Comparison of ENCODE assay signal across 9 mouse cellular contexts in the genomic region with DNA sequence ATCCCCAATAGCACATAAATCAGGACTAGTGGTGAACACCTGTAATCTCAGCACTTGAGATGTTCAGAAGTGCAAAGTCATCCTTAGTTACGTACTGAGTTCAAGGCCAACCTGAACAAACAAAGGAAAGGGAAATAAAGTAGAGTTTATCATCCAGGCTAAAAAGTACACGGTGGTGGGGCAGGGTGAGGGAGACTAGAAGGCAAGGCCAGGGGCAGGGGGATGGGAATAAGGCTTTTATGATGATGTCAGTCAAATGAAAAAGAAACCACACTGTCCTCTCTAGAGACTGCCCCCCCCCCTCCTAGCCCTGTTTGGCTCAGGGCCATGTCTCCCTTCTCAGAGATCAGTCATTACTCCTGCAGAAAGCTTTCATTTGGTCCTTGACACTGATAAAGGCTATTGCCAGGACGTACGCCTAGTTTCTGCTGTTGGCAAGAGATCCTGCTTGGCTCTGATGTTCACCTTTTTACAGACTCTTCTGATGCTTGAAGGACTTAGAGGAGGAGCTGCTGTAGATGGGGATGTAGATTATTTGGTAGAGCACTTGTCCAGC. TPM values are rescaled to one million over a fixed set of nuclear protein-coding genes. Genes with fewer than 3 reads are reported as not detected.
DNase-seq lines count a peak whose midpoint lies in the region; ATAC-seq and TF ChIP-seq lines count a peak whose summit lies in the region.
"Had no signal": no experiment of that assay in that cellular context is flagged by ENCODE, and none has a peak within 500 bp of the region (broad histone marks: within the 10 kb centered on the region; RNA-seq: fewer than 3 reads in every experiment).

No protein-coding gene starts in this region.

- TF ChIP-seq POLR2A in CH12.LX (IDR thresholded peaks at IDR 0.05; ENCODE audit: low read depth, low read length): no peak

- 61% methylated on average over 4 of the region's 4 CpGs for WGBS in kidney, embryonic 15.5 days

- H3K9ac ChIP-seq in kidney, embryonic 15.5 days: 0 out of 2 replicates have a peak overlapping the region, but pooled peaks have one; percentile 3
- peak overlapping the region; percentile 85; the same call in 1 of the 2 replicates for H3K9ac ChIP-seq in CH12.LX (ENCODE audit: insufficient read depth, low read depth)

- DNase-seq in kidney, adult 18-20 months: no peak
- DNase-seq in 3T3-L1 (ENCODE audit: low read depth, low spot score) (peak; percentile 25), CH12.LX (ENCODE audit: extremely low read depth) (peak; percentile 31)
- DNase-seq in induced T-regulatory cell, adult 2 months (ENCODE audit: low read depth): peak; percentile 65
- no peak for DNase-seq in frontal cortex, adult 2 months (ENCODE audit: extremely low spot score in 1 of 2, low spot score in 1 of 2)
- DNase-seq in cerebellum, postnatal 36 days: no peak
- DNase-seq: kidney, adult 11 months had no signal

- H3K9me3 ChIP-seq in kidney, embryonic 15.5 days (replicated peaks): no peaks in the 10 kb centered on the region
- H3K9me3 ChIP-seq in CH12.LX (replicated peaks; ENCODE audit: low read length): peaks cover 5% of the 10 kb centered on the region
- H3K9me3 ChIP-seq: limb, embryonic 13.5 days had no signal

- ATAC-seq in kidney, embryonic 15.5 days (replicated peaks; ENCODE audit: low FRiP score): no peak

- no peak overlapping the region for H3K4me3 ChIP-seq in kidney, embryonic 15.5 days (replicated peaks)
- H3K4me3 ChIP-seq in CH12.LX (replicated peaks in 1 of 3; ENCODE audit: low read depth in 2 of 3, low read length in 2 of 3, poor library complexity in 1 of 3): no peak overlapping the region

- no peak for TF ChIP-seq EP300 in CH12.LX (IDR thresholded peaks at IDR 0.05; ENCODE audit: low read length)

- no peak for TF ChIP-seq CTCF in CH12.LX (conservative IDR thresholded peaks at IDR 0.05 in 1 of 2, IDR thresholded peaks at IDR 0.05 in 1 of 2; ENCODE audit: low read depth in 2 of 2, low read length in 2 of 2)

- TF ChIP-seq RAD21 in CH12.LX (IDR thresholded peaks at IDR 0.05; ENCODE audit: low read depth, low read length): no peak

- dilution Hi-C loops in CH12.LX (cut with MboI; ENCODE audit: extremely low pct_ligation_motif_present, extremely low pct_unique_long_range_greater_than_20kb, low sequenced_read_pairs): no loop called here

- no peaks in the 10 kb centered on the region for H3K27me3 ChIP-seq in kidney, embryonic 15.5 days
- no peaks in the 10 kb centered on the region for H3K27me3 ChIP-seq in CH12.LX (replicated peaks)
- H3K27me3 ChIP-seq: limb, embryonic 13.5 days had no signal

- H3K4me2 ChIP-seq in kidney, embryonic 15.5 days: peak overlapping the region; percentile 88; the same call in 1 of the 2 replicates
- H3K4me2 ChIP-seq in CH12.LX (ENCODE audit: insufficient read depth, low read depth, poor library complexity, severe bottlenecking): peak overlapping the region; percentile 83; the same call in 1 of the 2 replicates

- no peaks in the 10 kb centered on the region for H3K36me3 ChIP-seq in kidney, embryonic 15.5 days
- peaks cover 0 to 1% of the 10 kb centered on the region in 2 experiments for H3K36me3 ChIP-seq in CH12.LX (replicated peaks in 1 of 2; ENCODE audit: control insufficient read depth in 1 of 2, insufficient read depth in 1 of 2, low read length in 1 of 2)
- H3K36me3 ChIP-seq: limb, embryonic 13.5 days had no signal

- peaks cover 9% of the 10 kb centered on the region for H3K79me2 ChIP-seq in CH12.LX (replicated peaks; ENCODE audit: control insufficient read depth, extremely low read depth, insufficient read depth, poor library complexity, severe bottlenecking)

- in situ Hi-C loops in CH12.LX (cut with MboI; ENCODE audit: low pct_ligation_motif_present, low pct_unique_long_range_greater_than_20kb, low sequenced_read_pairs): no loop called here

- H3K4me1 ChIP-seq in kidney, embryonic 15.5 days: peaks cover 34% of the 10 kb centered on the region
- H3K4me1 ChIP-seq in CH12.LX (ENCODE audit: control insufficient read depth in 1 of 2, insufficient read depth in 2 of 2): peaks cover 10 to 43% of the 10 kb centered on the region in 2 experiments

- no peak overlapping the region for H3K27ac ChIP-seq in kidney, embryonic 15.5 days
- peak overlapping the region; percentile 42 for H3K27ac ChIP-seq in CH12.LX (ENCODE audit: insufficient read depth, low read depth)

TF ChIP-seq in CH12.LX, 34 proteins besides CTCF, POLR2A, EP300 and RAD21:
- TF ChIP-seq MAX (IDR thresholded peaks at IDR 0.05; ENCODE audit: low read length) (no peak), HCFC1 (IDR thresholded peaks at IDR 0.05; ENCODE audit: low read depth, low read length) (no peak), SMC3 (IDR thresholded peaks at IDR 0.05; ENCODE audit: low read depth, low read length) (no peak), NELFE (IDR thresholded peaks at IDR 0.05; ENCODE audit: low read depth, low read length) (no peak), USF2 (conservative IDR thresholded peaks at IDR 0.05; ENCODE audit: low read depth, low read length) (no peak), USF1 (IDR thresholded peaks at IDR 0.05; ENCODE audit: low read depth, low read length) (no peak), MAZ (IDR thresholded peaks at IDR 0.05; ENCODE audit: low read depth, low read length) (no peak), IRF4 (IDR thresholded peaks at IDR 0.05; ENCODE audit: low read depth, low read length) (no peak), ETS1 (conservative IDR thresholded peaks at IDR 0.05; ENCODE audit: low read depth, low read length) (no peak), GABPA (IDR thresholded peaks at IDR 0.05; ENCODE audit: insufficient replicate concordance, low read depth, low read length) (no peak), TBP (conservative IDR thresholded peaks at IDR 0.05; ENCODE audit: low read depth, low read length) (no peak), RCOR1 (conservative IDR thresholded peaks at IDR 0.05; ENCODE audit: low read depth, low read length) (no peak), NRF1 (IDR thresholded peaks at IDR 0.05; ENCODE audit: low read depth, low read length) (no peak), POLR2AphosphoS2 (IDR thresholded peaks at IDR 0.05; ENCODE audit: low read depth, low read length) (no peak), CHD2 (IDR thresholded peaks at IDR 0.05; ENCODE audit: low read length) (no peak), CHD1 (IDR thresholded peaks at IDR 0.05; ENCODE audit: low read depth, low read length) (no peak)

RNA-seq across cellular contexts. Expression of a gene that starts 1.2 kb away (rescaled TPM):
- 85.2 and 88.5 TPM in 2 replicates for polyA plus RNA-seq in kidney, embryonic 15.5 days (2015; fragmentation: Nextera tagmentation; extraction: Ambion mirVana)
- total RNA-seq in CH12.LX (2012; rRNA removed): 30.4 and 36.5 TPM in 2 replicates
- total RNA-seq in CH12.LX (2014; rRNA removed): 68.7 and 72.7 TPM in 2 replicates
- 36.9 and 41.5 TPM in 2 replicates for polyA plus RNA-seq in CH12.LX (2012; ENCODE audit: insufficient read length, low read depth)
- polyA plus RNA-seq in frontal cortex, adult 2 months (2012; rRNA removed): 140 and 153 TPM in 2 replicates

RNA-seq across cellular contexts. Expression of a gene that starts 9.6 kb away (rescaled TPM):
- 35.2 and 37.3 TPM in 2 replicates for polyA plus RNA-seq in kidney, embryonic 15.5 days (2015; fragmentation: Nextera tagmentation; extraction: Ambion mirVana)
- total RNA-seq in CH12.LX (2012; rRNA removed) (35.3 and 36.0 TPM in 2 replicates), CH12.LX (2014; rRNA removed) (39.9 and 44.0 TPM in 2 replicates)
- polyA plus RNA-seq in CH12.LX (2012; ENCODE audit: insufficient read length, low read depth): 41.8 and 53.2 TPM in 2 replicates
- polyA plus RNA-seq in frontal cortex, adult 2 months (2012; rRNA removed): 73.5 and 76.7 TPM in 2 replicates

Comparison
In these comparisons a context has a peak if more than half of its experiments do, and no peak if none do; other contexts are left out.
1. DNase-seq: peak in 3T3-L1 (single experiment), CH12.LX (single experiment) and induced T-regulatory cell, adult 2 months (single experiment); none in kidney, adult 18-20 months (single experiment), frontal cortex, adult 2 months (0 of 2) and cerebellum, postnatal 36 days (0 of 2).